Mouse (Mus musculus): ENCODE results near the gene Nid2.

DNA sequence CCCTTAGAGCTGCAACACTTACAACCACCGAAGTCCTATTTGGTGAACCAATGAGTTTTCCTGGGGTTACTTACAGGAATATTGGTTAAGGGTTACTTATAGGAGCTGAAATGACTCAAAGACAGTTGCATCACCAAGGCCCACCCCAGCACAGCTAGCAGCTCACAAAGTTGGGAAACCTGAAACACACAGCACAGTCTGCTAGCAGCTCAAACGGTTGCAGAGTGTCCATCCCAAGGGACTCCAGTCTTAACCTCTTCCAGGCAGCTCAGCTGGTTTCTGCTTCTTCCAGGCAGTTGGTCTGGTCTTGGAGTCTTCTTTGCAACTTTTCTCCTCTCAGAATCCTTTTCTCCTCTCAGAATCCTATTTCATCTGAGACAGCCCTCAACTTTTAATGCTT, 19.0 kb upstream of the Nid2 start:
- TF ChIP-seq CTCF (IDR thresholded peaks at IDR 0.05; ENCODE audit: extremely low read depth, insufficient read length, insufficient replicate concordance, low read depth, low read length): no peak
- no peak for TF ChIP-seq POLR2A (IDR thresholded peaks at IDR 0.05; ENCODE audit: low read depth, low read length)

All from small intestine, adult 2 months (tissue).